Mouse (Mus musculus): Measurements from ENCODE around the gene Exoc4.

GRCm38 (mm10) chr6:33561911-33562310, 313.0 kb downstream of the Exoc4 start:
- TF ChIP-seq CTCF (IDR thresholded peaks at IDR 0.05; ENCODE audit: low read depth, low read length): no peak
- TF ChIP-seq POLR2A (IDR thresholded peaks at IDR 0.05; ENCODE audit: extremely low read depth, insufficient read depth, low read length): no peak

Data from liver, adult 2 months (tissue).